Mouse (Mus musculus): ENCODE measurements around the gene Usp3. TPM values are rescaled to one million over a fixed set of nuclear protein-coding genes. Genes with fewer than 3 reads are reported as not detected.

Usp3 gene
- total and polyA plus RNA-seq, 3 experiments: 24.4 to 39.5 (median 36.6) TPM

DNA sequence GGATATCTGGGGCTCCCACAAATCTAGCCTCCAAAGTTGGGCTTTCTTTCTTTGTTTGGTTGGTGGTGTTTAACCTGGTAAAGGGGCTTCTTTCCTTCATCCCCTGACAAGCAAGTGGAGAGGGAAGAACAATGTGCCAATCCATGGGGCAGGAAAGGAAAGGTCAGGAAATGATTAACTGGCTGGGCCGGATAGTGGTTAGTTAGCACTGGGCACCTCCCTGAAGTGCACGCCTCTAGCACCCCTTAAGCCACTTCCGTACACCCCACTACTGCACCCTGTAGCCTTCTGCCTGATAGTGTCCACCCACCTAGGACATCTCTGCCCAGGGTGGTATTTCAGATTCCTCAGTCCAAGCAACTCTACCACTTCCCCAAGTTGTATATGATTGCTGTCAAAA is 1.1 kb upstream of the Usp3 start:
- Histone ChIP-seq H3K4me1 (ENCODE audit: control insufficient read depth in 1 of 2, insufficient read depth in 2 of 2) (peaks cover 16 to 68% of the 10 kb centered on the region in 2 experiments), H3K27ac (ENCODE audit: insufficient read depth, low read depth) (peak overlapping the region; percentile 57), H3K79me2 (replicated peaks; ENCODE audit: control insufficient read depth, extremely low read depth, insufficient read depth, poor library complexity, severe bottlenecking) (peaks cover 30% of the 10 kb centered on the region), H3K4me3 (replicated peaks in 1 of 3; ENCODE audit: low read depth in 2 of 3, low read length in 2 of 3, poor library complexity in 1 of 3) (peak overlapping the region; percentile 68 to 91 (median 80)), H3K9ac (ENCODE audit: insufficient read depth, low read depth) (peak overlapping the region; percentile 89), H3K4me2 (ENCODE audit: insufficient read depth, low read depth, poor library complexity, severe bottlenecking) (peak overlapping the region; percentile 99), H3K36me3 (replicated peaks in 1 of 2; ENCODE audit: control insufficient read depth in 1 of 2, insufficient read depth in 1 of 2, low read length in 1 of 2) (no peaks in the 10 kb centered on the region), H3K9me3 (replicated peaks; ENCODE audit: low read length) (no peaks in the 10 kb centered on the region), H3K27me3 (replicated peaks) (no peaks in the 10 kb centered on the region)
- dilution Hi-C loops (cut with MboI; ENCODE audit: extremely low pct_ligation_motif_present, extremely low pct_unique_long_range_greater_than_20kb, low sequenced_read_pairs): no loop called here
- no peak for DNase-seq (ENCODE audit: extremely low read depth)
- in situ Hi-C loops (cut with MboI; ENCODE audit: low pct_ligation_motif_present, low pct_unique_long_range_greater_than_20kb, low sequenced_read_pairs): no loop called here
- TF ChIP-seq TCF12 (IDR thresholded peaks at IDR 0.05; ENCODE audit: low read depth, low read length) (no peak), ELF1 (IDR thresholded peaks at IDR 0.05; ENCODE audit: low read depth, low read length) (0 out of 2 replicates have a peak, but pooled peaks have one; percentile 21)

DNA sequence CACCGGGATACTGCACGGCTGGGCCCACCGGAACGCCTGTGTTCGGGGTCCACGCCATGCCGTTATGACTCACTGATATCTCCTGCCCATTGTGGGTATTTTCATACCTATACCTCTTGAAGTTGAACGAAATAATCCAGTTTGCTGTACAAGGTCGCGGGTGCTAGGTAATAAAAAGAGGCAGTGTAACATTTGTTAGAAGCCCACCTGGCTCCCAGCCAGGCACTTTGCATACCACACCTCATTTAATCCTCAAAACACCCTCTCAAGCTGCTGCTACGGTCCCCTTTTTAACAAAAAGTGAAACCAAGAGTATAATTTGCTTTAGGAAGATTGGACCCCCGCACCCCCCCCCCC is 649 bp upstream of the Usp3 start:
- peaks cover 14 to 68% of the 10 kb centered on the region in 2 experiments for H3K4me1 ChIP-seq (ENCODE audit: control insufficient read depth in 1 of 2, insufficient read depth in 2 of 2)
- dilution Hi-C loops (cut with MboI; ENCODE audit: extremely low pct_ligation_motif_present, extremely low pct_unique_long_range_greater_than_20kb, low sequenced_read_pairs): no loop called here

GRCm38 (mm10) chr9:66591851-66592645 is 894 bp downstream of the Usp3 start:
- H3K9ac ChIP-seq (ENCODE audit: insufficient read depth, low read depth): peak overlapping the region; percentile 95
- no peaks in the 10 kb centered on the region for H3K36me3 ChIP-seq (replicated peaks in 1 of 2; ENCODE audit: control insufficient read depth in 1 of 2, insufficient read depth in 1 of 2, low read length in 1 of 2)
- no peak overlapping the region for H3K27ac ChIP-seq (ENCODE audit: insufficient read depth, low read depth)
- peaks cover 11 to 62% of the 10 kb centered on the region in 2 experiments for H3K4me1 ChIP-seq (ENCODE audit: control insufficient read depth in 1 of 2, insufficient read depth in 2 of 2)
- H3K79me2 ChIP-seq (replicated peaks; ENCODE audit: control insufficient read depth, extremely low read depth, insufficient read depth, poor library complexity, severe bottlenecking): peaks cover 33% of the 10 kb centered on the region
- TF ChIP-seq SIN3A (IDR thresholded peaks at IDR 0.05; ENCODE audit: low read length) (peak; percentile 72; the same call in 1 of the 2 replicates), RCOR1 (conservative IDR thresholded peaks at IDR 0.05; ENCODE audit: low read depth, low read length) (0 out of 2 replicates have a peak, but pooled peaks have one; percentile 40), ELF1 (IDR thresholded peaks at IDR 0.05; ENCODE audit: low read depth, low read length) (peak; percentile 74), USF2 (conservative IDR thresholded peaks at IDR 0.05; ENCODE audit: low read depth, low read length) (no peak), ZNF384 (IDR thresholded peaks at IDR 0.05; ENCODE audit: low read depth, low read length) (no peak), UBTF (IDR thresholded peaks at IDR 0.05; ENCODE audit: low read depth, low read length) (peak; percentile 71; the same call in 1 of the 2 replicates), HCFC1 (IDR thresholded peaks at IDR 0.05; ENCODE audit: low read depth, low read length) (peak; percentile 48; the same call in 1 of the 2 replicates), CHD1 (IDR thresholded peaks at IDR 0.05; ENCODE audit: low read depth, low read length) (peak; percentile 91; the same call in 1 of the 2 replicates), EP300 (IDR thresholded peaks at IDR 0.05; ENCODE audit: low read length) (0 out of 2 replicates have a peak, but pooled peaks have one; percentile 16), TBP (conservative IDR thresholded peaks at IDR 0.05; ENCODE audit: low read depth, low read length) (0 out of 2 replicates have a peak, but pooled peaks have one; percentile 21), TCF12 (IDR thresholded peaks at IDR 0.05; ENCODE audit: low read depth, low read length) (no peak), USF1 (IDR thresholded peaks at IDR 0.05; ENCODE audit: low read depth, low read length) (no peak), MXI1 (IDR thresholded peaks at IDR 0.05; ENCODE audit: low read depth, low read length) (peak; percentile 64), NELFE (IDR thresholded peaks at IDR 0.05; ENCODE audit: low read depth, low read length) (0 out of 2 replicates have a peak, but pooled peaks have one; percentile 16), MAZ (IDR thresholded peaks at IDR 0.05; ENCODE audit: low read depth, low read length) (no peak), CHD2 (IDR thresholded peaks at IDR 0.05; ENCODE audit: low read length) (0 out of 2 replicates have a peak, but pooled peaks have one; percentile 16)
- peak overlapping the region; percentile 70 to 91 (median 76) for H3K4me3 ChIP-seq (replicated peaks in 1 of 3; ENCODE audit: low read depth in 2 of 3, low read length in 2 of 3, poor library complexity in 1 of 3)
- peak overlapping the region; percentile 72 for H3K4me2 ChIP-seq (ENCODE audit: insufficient read depth, low read depth, poor library complexity, severe bottlenecking)
- no peak for DNase-seq (ENCODE audit: extremely low read depth)
- in situ Hi-C loops (cut with MboI; ENCODE audit: low pct_ligation_motif_present, low pct_unique_long_range_greater_than_20kb, low sequenced_read_pairs): no loop called here
- dilution Hi-C loops (cut with MboI; ENCODE audit: extremely low pct_ligation_motif_present, extremely low pct_unique_long_range_greater_than_20kb, low sequenced_read_pairs): no loop called here
- no peaks in the 10 kb centered on the region for H3K27me3 ChIP-seq (replicated peaks)
- no peaks in the 10 kb centered on the region for H3K9me3 ChIP-seq (replicated peaks; ENCODE audit: low read length)

More for the DNA sequence above, 649 bp upstream of the Usp3 start:
- no peak for DNase-seq (ENCODE audit: extremely low read depth)
- H3K4me2 ChIP-seq (ENCODE audit: insufficient read depth, low read depth, poor library complexity, severe bottlenecking): peak overlapping the region; percentile 99
- no peaks in the 10 kb centered on the region for H3K9me3 ChIP-seq (replicated peaks; ENCODE audit: low read length)
- H3K27me3 ChIP-seq (replicated peaks): no peaks in the 10 kb centered on the region
- H3K4me3 ChIP-seq (replicated peaks in 1 of 3; ENCODE audit: low read depth in 2 of 3, low read length in 2 of 3, poor library complexity in 1 of 3): peak overlapping the region; percentile 68 to 91 (median 80)
- H3K36me3 ChIP-seq (replicated peaks in 1 of 2; ENCODE audit: control insufficient read depth in 1 of 2, insufficient read depth in 1 of 2, low read length in 1 of 2): no peaks in the 10 kb centered on the region
- peak overlapping the region; percentile 89 for H3K9ac ChIP-seq (ENCODE audit: insufficient read depth, low read depth)
- in situ Hi-C loops (cut with MboI; ENCODE audit: low pct_ligation_motif_present, low pct_unique_long_range_greater_than_20kb, low sequenced_read_pairs): no loop called here
- H3K27ac ChIP-seq (ENCODE audit: insufficient read depth, low read depth): peak overlapping the region; percentile 95
- peaks cover 33% of the 10 kb centered on the region for H3K79me2 ChIP-seq (replicated peaks; ENCODE audit: control insufficient read depth, extremely low read depth, insufficient read depth, poor library complexity, severe bottlenecking)
- TF ChIP-seq BHLHE40 (IDR thresholded peaks at IDR 0.05; ENCODE audit: low read depth, low read length): no peak
- peak; percentile 32; the same call in 1 of the 2 replicates for TF ChIP-seq ETS1 (conservative IDR thresholded peaks at IDR 0.05; ENCODE audit: low read depth, low read length)
- no peak for TF ChIP-seq SIN3A (IDR thresholded peaks at IDR 0.05; ENCODE audit: low read length)
- TF ChIP-seq MAZ (IDR thresholded peaks at IDR 0.05; ENCODE audit: low read depth, low read length): 0 out of 2 replicates have a peak, but pooled peaks have one; percentile 32
- TF ChIP-seq RCOR1 (conservative IDR thresholded peaks at IDR 0.05; ENCODE audit: low read depth, low read length): peak; percentile 8; the same call in 1 of the 2 replicates
- TF ChIP-seq CHD1 (IDR thresholded peaks at IDR 0.05; ENCODE audit: low read depth, low read length): peak; percentile 72; the same call in 1 of the 2 replicates
- TF ChIP-seq NRF1 (IDR thresholded peaks at IDR 0.05; ENCODE audit: low read depth, low read length): no peak
- TF ChIP-seq PAX5 (IDR thresholded peaks at IDR 0.05; ENCODE audit: low read length): no peak
- TF ChIP-seq MXI1 (IDR thresholded peaks at IDR 0.05; ENCODE audit: low read depth, low read length): peak; percentile 16; the same call in 1 of the 2 replicates
- TF ChIP-seq JUN (IDR thresholded peaks at IDR 0.05; ENCODE audit: insufficient read depth, low read depth, low read length): no peak
- no peak for TF ChIP-seq ZNF384 (IDR thresholded peaks at IDR 0.05; ENCODE audit: low read depth, low read length)
- TF ChIP-seq MEF2A (IDR thresholded peaks at IDR 0.05; ENCODE audit: borderline replicate concordance, low read depth, low read length): 0 out of 2 replicates have a peak, but pooled peaks have one; percentile 4

All from CH12.LX (cell line).